Mouse (Mus musculus) retina, adult 2 months (tissue): ENCODE data around the gene Ube2n.
A peak's percentile ranks its signal among the peaks of the same experiment; 100 is the strongest.
"Not testable (repeated sequence)": the region's sequence is repeated elsewhere in the genome, so short reads cannot be mapped to it uniquely, and the experiment has no call there.

Experiments used
- DNase-seq: peaks from one replicate; pipeline ENCODE4 v3.0.0-alpha.2; 2012; ENCODE audit warnings: low read depth, low spot score

Ube2n gene

GRCm38 (mm10) chr10:95525037-95525675 lies 10.2 kb downstream of the Ube2n start:
- no peak for DNase-seq

- no peak for DNase-seq
Measured at GRCm38 (mm10) chr10:95525871-95526270, 10.9 kb downstream of the Ube2n start.

GRCm38 (mm10) chr10:95526495-95527122 lies 11.7 kb downstream of the Ube2n start:
- no peak for DNase-seq

- no peak for DNase-seq
Measured at GRCm38 (mm10) chr10:95530551-95531121, 15.7 kb downstream of the Ube2n start.

- no peak for DNase-seq
Measured at GRCm38 (mm10) chr10:95532916-95533315, 18.0 kb downstream of the Ube2n start.

- DNase-seq: no peak
Measured at GRCm38 (mm10) chr10:95533382-95533781, 18.4 kb downstream of the Ube2n start.

GRCm38 (mm10) chr10:95535399-95536221 lies 20.7 kb downstream of the Ube2n start:
- DNase-seq: no peak

GRCm38 (mm10) chr10:95536222-95536541 lies 21.2 kb downstream of the Ube2n start:
- no peak for DNase-seq

- no peak for DNase-seq
Measured at GRCm38 (mm10) chr10:95539260-95539659, 24.3 kb downstream of the Ube2n start.

- no peak for DNase-seq
Measured at GRCm38 (mm10) chr10:95539841-95540240, 24.9 kb downstream of the Ube2n start.

- DNase-seq: no peak
Measured at GRCm38 (mm10) chr10:95542916-95543315, 28.0 kb downstream of the Ube2n start.

GRCm38 (mm10) chr10:95543377-95543776 lies 28.4 kb downstream of the Ube2n start:
- no peak for DNase-seq

GRCm38 (mm10) chr10:95544004-95544403 lies 29.1 kb downstream of the Ube2n start:
- no peak for DNase-seq

GRCm38 (mm10) chr10:95544651-95545050 lies 29.7 kb downstream of the Ube2n start:
- DNase-seq: no peak

- DNase-seq: no peak
Measured at GRCm38 (mm10) chr10:95545051-95545450, 30.1 kb downstream of the Ube2n start.

- no peak for DNase-seq
Measured at GRCm38 (mm10) chr10:95546178-95546577, 31.2 kb downstream of the Ube2n start.

- no peak for DNase-seq
Measured at GRCm38 (mm10) chr10:95548154-95548826, 33.3 kb downstream of the Ube2n start.

GRCm38 (mm10) chr10:95549080-95549479 lies 34.1 kb downstream of the Ube2n start:
- not testable (repeated sequence) for DNase-seq

- DNase-seq: peak; percentile 29
Measured at GRCm38 (mm10) chr10:95550506-95550905, 35.6 kb downstream of the Ube2n start.

- no peak for DNase-seq
Measured at GRCm38 (mm10) chr10:95551752-95552151, 36.8 kb downstream of the Ube2n start.

- no peak for DNase-seq
Measured at GRCm38 (mm10) chr10:95552326-95552725, 37.4 kb downstream of the Ube2n start.

- DNase-seq: no peak
Measured at GRCm38 (mm10) chr10:95555866-95556265, 40.9 kb downstream of the Ube2n start.
